Mouse (Mus musculus) adrenal gland, adult 2 months (tissue): ENCODE measurements around the gene Ndufb3. TPM values are rescaled to one million over a fixed set of nuclear protein-coding genes. Genes with fewer than 3 reads are reported as not detected.
"Not testable (repeated sequence)": the region's sequence is repeated elsewhere in the genome, so short reads cannot be mapped to it uniquely, and the experiment has no call there.

Experiments
- DNase-seq: peaks from one replicate; pipeline ENCODE4 v3.0.0; 2021
- long read RNA-seq: library from polyadenylated mRNA; stranded (forward); transcript quantifications from one replicate; pipeline ENCODE4 v2.0.0, GENCODE M21; 2021
- polyA plus RNA-seq: library from polyadenylated mRNA; depleted of rRNA; stranded (reverse); fragments of >200 nt; gene quantifications from 2 replicates; pipeline ENCODE4 v1.2.3, GENCODE M21; 2012; rRNA removed
- total RNA-seq, 2 experiments: library from RNA; stranded (reverse); gene quantifications; 2 replicates each; pipeline ENCODE4 v1.2.3; 2021

Gene Ndufb3
- 100 to 1,000 TPM in 1 of 2 experiments, 10 to 100 TPM in 1; 97.8 to 181 TPM for total RNA-seq
- polyA plus RNA-seq, result 8.1 and 12.8 TPM in 2 replicates
- long read RNA-seq, transcript Ndufb3-201 (3 exons, 763 nt), result major isoform, 112 of 313 reads
- long read RNA-seq, partial matches to known transcripts, result 201 of 313 reads
- long read RNA-seq, other reads (novel, unspliced or antisense), result 0 of 313 reads

- DNase-seq, result peak; percentile 92
These were observed at the start of gene Ndufb3, which contains the start of gene Fam126b for GRCm38 (mm10) chr1:58586171-58586997. Gene Ndufb3, plus strand, starts transcription at chr1:58586384. Gene Fam126b, minus strand, starts transcription at chr1:58586323.

GRCm38 (mm10) chr1:58541386-58541785 is 44.8 kb upstream of the Ndufb3 start:
- no peak for DNase-seq

GRCm38 (mm10) chr1:58560370-58560769 is 25.8 kb upstream of the Ndufb3 start:
- DNase-seq, result not testable (repeated sequence)

GRCm38 (mm10) chr1:58562455-58562854 is 23.7 kb upstream of the Ndufb3 start:
- DNase-seq, result peak; percentile 20

DNA sequence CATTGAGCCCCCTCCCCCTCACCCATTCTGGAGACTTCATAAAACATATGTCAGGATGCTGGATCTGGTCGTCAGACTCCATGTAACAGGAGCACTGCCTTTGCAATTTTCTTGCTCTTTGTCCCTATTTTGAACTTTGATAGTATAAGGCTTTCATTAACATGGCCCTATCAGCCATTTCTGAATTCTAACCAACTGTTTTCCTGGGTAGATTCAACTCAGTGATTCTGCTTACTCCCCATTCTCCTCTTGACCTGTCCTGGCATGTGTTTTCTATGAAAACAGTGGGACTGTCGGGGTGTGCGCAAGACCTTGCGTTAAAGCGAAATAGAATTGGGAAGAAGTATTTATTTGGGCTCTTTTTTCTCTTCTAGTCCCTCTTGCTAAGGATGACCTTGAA is 21.2 kb upstream of the Ndufb3 start:
- DNase-seq, result no peak

DNA sequence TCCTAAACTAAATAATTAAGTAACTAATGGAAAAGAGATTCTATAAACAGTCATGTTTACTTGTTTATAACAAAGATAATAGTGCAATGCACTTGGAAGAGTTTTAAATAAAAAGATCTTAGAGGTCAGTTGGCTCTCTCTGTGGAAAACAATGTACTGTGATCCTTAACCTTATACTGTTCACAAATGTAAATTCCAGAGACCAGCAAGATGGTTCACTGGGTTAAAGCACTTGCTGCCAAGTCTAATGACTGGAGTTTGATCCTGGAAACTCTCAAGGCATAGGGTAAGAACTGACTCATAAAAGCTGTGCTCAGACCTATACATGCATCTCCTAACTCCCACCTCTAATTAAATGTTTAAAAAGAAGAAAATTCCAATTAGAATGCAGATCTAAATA is 19.6 kb upstream of the Ndufb3 start:
- no peak for DNase-seq

DNA sequence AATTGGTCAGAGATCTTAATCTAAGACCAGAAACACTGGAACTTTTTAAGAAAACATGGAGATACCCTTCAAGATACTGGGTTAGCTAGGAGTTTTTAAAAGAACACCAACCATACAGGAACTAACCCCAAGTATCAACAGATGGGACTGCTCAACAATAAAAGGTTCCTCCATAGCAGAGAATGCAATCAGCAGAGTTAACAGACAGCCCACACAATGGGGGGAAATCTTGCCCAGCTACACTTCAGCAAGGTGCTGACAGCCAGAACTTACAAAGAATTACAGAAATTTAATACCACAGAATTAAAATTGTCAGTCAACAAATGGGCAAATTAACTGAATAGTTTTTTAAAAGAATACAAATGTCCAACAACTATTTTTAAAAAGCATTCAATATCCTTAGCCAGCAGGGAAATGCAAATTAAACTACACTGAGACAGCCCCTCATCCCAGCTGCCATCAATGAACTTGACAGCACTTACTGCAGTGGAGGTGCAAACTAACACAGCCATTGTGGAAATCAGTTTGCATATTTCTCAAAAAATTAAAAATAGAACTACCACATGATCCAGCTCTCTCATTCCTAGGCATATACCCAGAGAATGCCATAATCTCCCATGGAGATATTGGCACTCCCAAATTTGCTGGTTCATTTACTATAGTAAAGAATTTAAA is 17.6 kb upstream of the Ndufb3 start:
- DNase-seq, result no peak

DNA sequence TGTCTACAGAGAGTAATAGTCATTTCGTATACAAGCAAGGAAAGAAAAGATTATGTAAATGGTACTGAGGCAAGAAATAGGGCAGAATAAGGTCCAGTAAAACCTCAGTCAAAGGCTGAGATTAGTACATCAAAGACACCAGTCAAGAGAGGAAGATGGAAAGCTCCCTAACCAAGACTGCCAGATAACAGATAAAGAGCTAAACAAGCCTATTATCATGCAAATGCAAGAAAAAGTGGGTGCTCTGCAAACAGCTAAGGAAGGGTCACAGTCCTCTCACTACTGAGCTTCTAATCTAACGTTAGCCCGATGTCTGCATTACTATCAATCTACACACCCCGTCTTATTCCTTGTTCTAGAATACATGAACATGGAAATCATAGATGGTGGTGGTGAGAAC is 15.7 kb upstream of the Ndufb3 start:
- no peak for DNase-seq

DNA sequence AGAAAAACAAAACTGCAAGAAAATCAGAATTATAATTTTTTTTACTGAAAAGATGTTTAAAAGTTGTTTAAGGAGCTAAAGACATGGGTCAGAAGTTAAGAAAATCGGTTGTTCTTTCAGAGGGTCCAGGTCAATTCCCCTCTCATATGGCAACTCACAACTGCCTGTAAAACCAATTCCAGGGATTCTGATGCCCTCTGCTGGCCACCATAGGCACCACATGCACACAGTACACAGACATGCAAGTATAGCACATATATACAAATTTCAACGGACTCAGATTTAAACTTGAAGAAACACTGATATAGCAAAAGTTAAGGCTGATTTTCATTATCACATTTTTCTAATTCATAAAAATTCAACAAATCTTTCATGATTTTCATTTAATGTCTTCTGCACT is 7.0 kb upstream of the Ndufb3 start:
- DNase-seq, result no peak

- no peak for DNase-seq
These were observed 3.6 kb upstream of the Ndufb3 start for GRCm38 (mm10) chr1:58582611-58583010.

GRCm38 (mm10) chr1:58584271-58584670 is 1.9 kb upstream of the Ndufb3 start:
- no peak for DNase-seq

DNA sequence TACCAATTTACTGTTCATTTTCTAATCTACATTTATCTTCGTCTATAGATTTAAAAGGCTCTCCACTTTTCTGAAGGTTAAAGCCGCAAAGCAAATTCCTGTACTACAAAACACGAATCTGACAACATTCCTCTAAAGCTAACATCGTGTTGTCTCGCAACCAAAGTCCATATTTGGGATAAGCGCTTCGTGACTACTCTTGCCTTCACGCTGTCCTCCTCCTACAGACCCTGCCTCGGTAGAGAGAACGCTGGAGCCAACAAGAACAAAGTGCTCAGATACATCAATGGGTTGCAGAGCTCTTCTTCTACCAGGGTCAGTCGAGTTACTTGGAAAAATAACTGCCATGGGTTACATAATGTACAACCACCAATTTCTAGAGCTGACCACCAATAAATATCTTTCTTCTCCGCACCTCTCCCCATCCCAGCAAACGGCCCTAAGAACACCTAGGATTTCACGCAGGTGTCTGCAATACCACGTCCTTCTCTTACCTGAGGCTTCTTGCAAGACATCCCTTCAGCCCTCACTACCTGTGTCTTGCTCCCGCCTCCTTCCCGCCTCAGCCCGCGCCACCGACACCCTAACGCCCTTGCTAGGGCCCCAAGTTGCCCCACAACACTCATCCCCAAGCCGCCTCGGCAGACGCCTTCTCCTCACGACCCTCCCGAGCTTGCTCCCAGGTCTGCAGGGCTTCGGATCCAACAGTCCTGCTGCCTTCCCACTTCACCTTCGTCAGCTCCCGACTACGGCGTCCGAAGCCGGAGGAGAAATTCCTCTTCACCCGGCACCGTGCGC is 612 bp upstream of the Ndufb3 start:
- DNase-seq, result no peak

GRCm38 (mm10) chr1:58587491-58587890 is 1.3 kb downstream of the Ndufb3 start:
- no peak for DNase-seq

DNA sequence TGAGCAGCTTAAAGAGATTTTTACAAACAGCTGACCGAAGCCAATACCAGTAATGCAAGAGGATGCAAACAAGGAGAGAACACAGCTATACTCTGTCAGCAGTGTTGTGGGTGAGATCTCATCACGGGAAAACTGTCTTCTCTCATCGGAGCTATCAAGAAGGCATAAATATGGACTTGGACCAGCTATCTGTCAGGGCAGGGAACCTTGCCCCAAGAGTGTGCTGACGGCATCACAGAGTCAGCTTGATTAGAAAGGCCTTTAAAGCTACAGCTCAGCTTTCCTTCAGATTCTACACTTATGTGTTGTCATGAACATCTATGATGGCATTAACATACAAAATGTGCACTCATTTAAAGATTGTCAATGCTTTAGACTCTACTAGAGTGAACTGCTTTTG is 16.5 kb downstream of the Ndufb3 start:
- no peak for DNase-seq

DNA sequence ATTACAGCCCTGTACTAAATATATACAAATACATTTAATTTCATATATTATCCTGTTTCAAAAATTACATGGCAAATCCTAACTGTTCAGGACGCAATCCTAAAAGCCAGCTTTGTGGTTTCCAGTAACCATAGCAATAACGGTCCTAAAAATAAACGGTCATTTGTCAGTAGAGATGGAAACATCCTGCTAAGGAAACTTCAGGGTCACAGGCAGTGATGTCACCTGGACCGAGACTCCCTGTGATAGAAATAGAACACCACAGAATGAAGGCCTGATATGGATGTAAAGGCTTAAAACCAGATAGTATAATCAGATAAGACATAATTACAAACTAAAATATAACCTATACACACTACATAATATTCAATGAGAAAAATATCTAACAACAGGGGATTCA is 17.6 kb downstream of the Ndufb3 start:
- peak; percentile 44 for DNase-seq

GRCm38 (mm10) chr1:58609591-58609990 is 23.4 kb downstream of the Ndufb3 start:
- DNase-seq, result not testable (repeated sequence)

DNA sequence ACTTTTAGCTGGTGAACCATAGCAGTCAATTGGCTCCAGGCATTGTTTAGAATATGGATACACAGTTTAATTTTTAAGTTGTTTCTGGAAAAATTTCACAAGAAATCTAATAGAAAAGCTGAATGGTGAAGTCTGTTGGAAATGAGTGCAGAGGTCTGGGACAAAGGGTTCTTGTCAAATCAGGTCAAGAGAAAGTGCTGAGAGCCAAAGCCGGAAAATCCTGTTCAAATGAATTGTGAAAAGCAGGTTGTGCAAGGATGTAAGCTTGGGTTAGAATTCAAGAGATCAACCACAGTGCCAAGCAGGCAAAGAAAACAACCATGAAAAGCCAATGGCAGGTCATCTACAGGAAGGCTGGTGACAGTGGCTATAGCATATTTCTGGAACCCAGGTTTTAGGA is 24.0 kb downstream of the Ndufb3 start:
- DNase-seq, result peak; percentile 15

DNA sequence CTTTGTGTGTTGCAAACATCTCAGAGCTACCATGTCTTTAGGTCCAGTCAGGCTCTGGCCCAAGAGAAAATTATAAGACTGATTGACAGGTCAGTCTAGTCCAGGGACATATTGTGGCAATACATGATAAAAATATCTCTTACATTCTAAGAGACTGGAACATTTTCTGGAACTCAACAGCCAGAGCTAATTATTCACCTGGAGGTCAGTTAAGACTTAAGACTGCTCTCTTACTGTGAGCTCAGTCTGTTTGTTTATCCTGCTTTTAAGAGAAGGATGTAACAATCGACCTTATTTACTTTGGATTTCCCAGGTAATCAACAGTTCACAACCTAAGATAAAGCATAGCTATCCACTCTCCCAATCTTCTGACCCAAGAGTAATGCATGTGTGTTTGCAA is 24.4 kb downstream of the Ndufb3 start:
- DNase-seq, result no peak

GRCm38 (mm10) chr1:58613786-58614185 is 27.6 kb downstream of the Ndufb3 start:
- DNase-seq, result no peak

DNA sequence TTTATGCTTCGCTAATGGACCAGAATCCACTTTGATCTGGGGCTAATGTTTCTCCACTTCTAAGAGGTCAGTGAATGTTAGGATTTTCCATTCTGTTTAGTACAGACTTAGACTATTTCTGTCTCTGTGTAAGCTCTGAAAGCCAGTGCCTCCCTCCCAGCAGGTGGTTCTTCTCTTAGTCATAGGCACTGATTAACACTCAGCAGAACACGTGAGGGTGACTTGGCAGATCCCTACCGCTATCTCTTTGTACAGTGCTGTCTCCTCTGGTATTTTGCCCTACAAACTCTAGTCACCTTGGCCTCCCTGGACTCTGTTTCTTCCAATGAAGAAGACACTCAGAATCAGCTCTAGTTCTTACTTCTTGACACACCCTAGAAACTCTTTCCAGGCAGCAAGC is 28.2 kb downstream of the Ndufb3 start:
- DNase-seq, result peak; percentile 32

GRCm38 (mm10) chr1:58615146-58615545 is 29.0 kb downstream of the Ndufb3 start:
- DNase-seq, result peak; percentile 17

- no peak for DNase-seq
These were observed 30.0 kb downstream of the Ndufb3 start for GRCm38 (mm10) chr1:58616176-58616575.
